Mouse (Mus musculus): ENCODE measurements around the gene Vmn1r19.
"Not testable (repeated sequence)": the region's sequence is repeated elsewhere in the genome, so short reads cannot be mapped to it uniquely, and the experiment has no call there.

Gene Vmn1r19

DNA sequence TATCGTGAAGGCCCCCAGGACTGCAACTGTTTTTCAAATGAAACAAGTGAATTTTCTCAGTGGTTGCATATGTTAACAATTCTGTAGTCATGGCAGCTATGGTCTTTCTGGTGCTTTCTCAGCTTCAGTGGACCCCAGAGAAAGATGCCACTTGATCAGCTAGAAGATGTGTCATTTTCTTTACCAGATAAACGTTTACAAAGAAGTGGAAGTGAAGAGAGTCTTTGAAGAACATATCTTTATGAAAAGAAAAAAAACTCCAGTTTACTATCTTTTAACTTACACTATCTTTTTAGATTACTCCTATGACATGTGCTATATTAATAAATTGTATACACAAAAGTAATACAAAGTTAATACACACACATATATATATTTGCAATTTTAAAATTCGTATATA, at the start of gene Vmn1r19:
Vmn1r19 (plus strand) TSS at position 301 of the 400 bp plus-strand sequence.
- DNase-seq, result not testable (repeated sequence)

DNA sequence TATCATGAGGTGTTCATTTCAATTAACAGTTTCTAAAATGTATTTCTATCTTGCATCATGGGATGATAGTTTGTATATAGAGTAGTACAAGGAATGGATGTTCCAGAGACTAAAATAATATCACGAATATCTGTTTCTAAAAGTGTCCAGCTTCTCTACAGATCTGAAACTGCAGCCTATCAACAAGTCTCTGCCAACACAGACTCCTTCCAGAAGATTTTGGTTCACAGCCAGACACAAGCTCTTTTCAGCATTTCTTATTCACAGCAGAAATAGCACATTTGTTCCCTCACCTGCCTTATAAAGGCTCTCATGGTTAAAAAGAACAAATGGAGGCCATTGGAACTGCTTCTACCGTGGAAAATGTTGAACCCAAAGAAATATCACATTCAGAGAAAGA, 46.7 kb upstream of the Vmn1r19 start:
- DNase-seq, result no peak

DNA sequence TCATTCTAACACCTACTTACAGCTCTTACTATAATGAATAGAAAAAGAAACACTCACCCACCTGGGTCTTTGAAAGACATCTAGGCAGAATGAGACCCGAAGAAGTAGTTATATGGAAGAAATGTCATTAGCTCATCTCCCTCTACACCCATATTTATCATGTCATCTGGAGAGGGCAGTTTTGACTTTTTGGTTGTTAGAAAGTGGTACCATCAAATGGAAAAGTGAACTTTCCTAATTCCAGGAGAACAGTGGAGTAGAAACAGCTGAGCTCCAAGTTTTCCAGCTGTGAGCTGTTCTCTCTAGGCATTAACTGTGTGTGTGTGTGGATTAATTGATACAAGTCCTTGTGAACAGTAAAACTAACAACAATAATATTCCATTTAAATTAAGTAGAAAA, 40.0 kb upstream of the Vmn1r19 start, which contains the start of gene Vmn1r17:
Vmn1r17 (minus strand) TSS at position 101 of the 400 bp plus-strand sequence.
- no peak for DNase-seq

DNA sequence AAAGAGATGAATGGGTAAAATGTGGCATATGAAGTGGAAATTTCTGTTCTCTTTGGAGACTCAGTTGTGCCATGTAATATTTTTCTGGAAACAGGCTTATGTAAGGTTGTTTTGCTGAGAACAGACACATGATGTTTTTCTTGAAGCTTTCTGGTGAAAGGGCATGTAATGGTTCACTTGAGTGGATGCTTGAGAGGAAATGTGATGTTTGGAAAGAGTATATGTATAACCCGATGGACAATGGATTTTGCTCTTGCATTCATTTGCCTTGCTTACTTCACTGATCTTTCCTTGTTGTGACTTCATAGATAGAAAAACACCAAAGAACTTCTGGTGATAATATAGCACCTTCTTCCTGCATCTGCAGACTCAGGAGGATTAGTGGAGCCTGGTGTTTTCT, 37.7 kb upstream of the Vmn1r19 start:
- not testable (repeated sequence) for DNase-seq

DNA sequence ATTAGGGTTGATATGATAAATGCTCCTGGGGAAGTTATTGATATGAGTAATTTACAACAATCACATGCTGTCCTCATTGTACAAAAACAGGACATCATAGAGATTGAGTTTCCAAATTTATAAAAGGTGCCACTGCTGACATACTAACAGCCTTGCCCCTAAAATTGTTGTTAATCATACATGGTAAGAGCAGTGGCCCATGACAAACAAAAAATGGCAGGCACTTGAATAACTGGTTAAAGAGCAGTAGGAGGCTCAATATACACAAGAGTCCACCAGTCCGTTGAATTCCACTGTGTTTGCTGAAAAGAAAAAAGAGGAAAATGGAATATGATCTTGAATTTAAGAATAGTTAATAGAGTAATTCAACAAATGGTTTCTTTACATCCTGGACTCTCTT, 36.1 kb upstream of the Vmn1r19 start:
- no peak for DNase-seq

DNA sequence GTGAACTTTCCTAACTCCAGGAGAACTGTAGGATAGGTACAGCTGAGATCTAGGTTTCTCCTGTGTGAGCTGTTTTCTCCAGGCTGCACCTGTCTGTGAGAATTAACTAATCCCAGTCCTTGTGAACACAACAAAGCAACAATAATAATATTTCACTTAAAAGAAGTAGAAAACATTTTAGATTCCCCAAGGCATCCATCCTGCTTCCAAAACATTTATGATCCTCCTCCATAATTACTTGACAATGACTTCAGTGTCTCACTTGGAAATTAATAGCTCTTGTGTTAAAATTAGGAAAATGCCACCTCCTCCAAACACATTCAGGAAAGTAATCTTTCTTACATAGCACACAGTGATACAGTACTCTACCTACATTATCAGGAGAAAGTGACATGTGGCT, 7.9 kb upstream of the Vmn1r19 start, which contains the start of gene Vmn1r18:
Vmn1r18 (minus strand) TSS at position 101 of the 400 bp plus-strand sequence.
- no peak for DNase-seq

DNA sequence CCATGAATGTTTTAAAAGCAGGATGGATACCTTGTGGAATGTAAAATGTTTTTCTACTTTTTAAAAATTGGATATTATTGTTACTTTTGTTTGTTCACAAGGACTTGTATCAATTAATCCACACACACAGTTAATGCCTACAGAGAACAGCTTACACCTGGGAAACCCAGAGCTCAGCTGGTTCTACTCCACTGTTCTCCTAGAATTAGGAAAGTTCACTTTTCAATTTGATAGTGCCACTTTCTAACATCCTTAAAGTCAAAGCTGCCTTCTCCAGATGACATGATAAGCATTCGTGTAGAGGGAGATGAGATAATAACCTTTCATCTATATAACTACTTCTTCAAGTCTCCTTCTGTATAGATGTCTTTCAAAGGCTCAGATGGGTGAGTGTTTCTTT, 25.1 kb downstream of the Vmn1r19 start, which contains the start of gene Vmn1r20:
Vmn1r20 (plus strand) TSS at position 301 of the 400 bp plus-strand sequence.
- DNase-seq, result no peak

DNA sequence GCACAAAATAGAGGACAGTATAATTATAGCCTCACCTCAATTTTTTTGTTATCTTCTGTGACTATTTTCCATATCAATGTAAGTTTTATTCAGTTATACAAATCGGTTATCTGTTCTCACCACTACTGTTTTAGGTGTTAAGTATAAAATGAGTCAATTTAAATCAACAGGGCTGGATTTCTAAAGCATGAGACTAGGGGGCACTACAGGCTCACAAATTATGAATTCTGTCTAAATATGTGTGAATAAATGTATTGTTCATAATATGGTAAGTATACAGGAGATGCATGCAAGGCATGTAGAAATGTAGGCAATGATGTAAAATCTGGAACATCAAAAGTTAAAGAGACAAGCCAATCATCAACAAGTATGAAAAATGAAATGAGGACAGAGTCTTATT, 27.6 kb downstream of the Vmn1r19 start:
- DNase-seq, result no peak
